Mouse (Mus musculus): ENCODE results near the gene Ndrg3.

Ndrg3 gene

GRCm38 (mm10) chr2:156991470-156992319 lies at the start of gene Ndrg3:
TSS of gene Ndrg3 (minus strand) at chr2:156992056.
- DNase-seq (ENCODE audit: low spot score): peak; percentile 97

GRCm38 (mm10) chr2:157041421-157041820 lies 49.6 kb upstream of the Ndrg3 start:
- DNase-seq (ENCODE audit: low spot score): no peak

- DNase-seq (ENCODE audit: low spot score): no peak
Measured at GRCm38 (mm10) chr2:157040649-157041046, 48.8 kb upstream of the Ndrg3 start.

- no peak for DNase-seq (ENCODE audit: low spot score)
Measured at GRCm38 (mm10) chr2:157039900-157040648, 48.2 kb upstream of the Ndrg3 start.

GRCm38 (mm10) chr2:157037303-157037702 lies 45.4 kb upstream of the Ndrg3 start:
- DNase-seq (ENCODE audit: low spot score): no peak

GRCm38 (mm10) chr2:157036400-157036799 lies 44.5 kb upstream of the Ndrg3 start:
- no peak for DNase-seq (ENCODE audit: low spot score)

GRCm38 (mm10) chr2:157035371-157035770 lies 43.5 kb upstream of the Ndrg3 start:
- DNase-seq (ENCODE audit: low spot score): no peak

- peak; percentile 76 for DNase-seq (ENCODE audit: low spot score)
Measured at GRCm38 (mm10) chr2:157030804-157031203, 38.9 kb upstream of the Ndrg3 start.

- no peak for DNase-seq (ENCODE audit: low spot score)
Measured at GRCm38 (mm10) chr2:157028261-157028660, 36.4 kb upstream of the Ndrg3 start.

GRCm38 (mm10) chr2:157027106-157028008 lies 35.5 kb upstream of the Ndrg3 start:
- peak; percentile 71 for DNase-seq (ENCODE audit: low spot score)

- no peak for DNase-seq (ENCODE audit: low spot score)
Measured at GRCm38 (mm10) chr2:157021156-157021555, 29.3 kb upstream of the Ndrg3 start.

- DNase-seq (ENCODE audit: low spot score): no peak
Measured at GRCm38 (mm10) chr2:157019228-157019627, 27.4 kb upstream of the Ndrg3 start.

- peak; percentile 91 for DNase-seq (ENCODE audit: low spot score)
Measured at GRCm38 (mm10) chr2:157016529-157017270, 24.8 kb upstream of the Ndrg3 start.

- DNase-seq (ENCODE audit: low spot score): no peak
Measured at GRCm38 (mm10) chr2:157012341-157012740, 20.5 kb upstream of the Ndrg3 start.

GRCm38 (mm10) chr2:157010634-157011310 lies 18.9 kb upstream of the Ndrg3 start:
- no peak for DNase-seq (ENCODE audit: low spot score)

- no peak for DNase-seq (ENCODE audit: low spot score)
Measured at GRCm38 (mm10) chr2:157010121-157010520, 18.3 kb upstream of the Ndrg3 start.

- no peak for DNase-seq (ENCODE audit: low spot score)
Measured at GRCm38 (mm10) chr2:157008509-157008908, 16.7 kb upstream of the Ndrg3 start.

- DNase-seq (ENCODE audit: low spot score): no peak
Measured at GRCm38 (mm10) chr2:157007234-157007596, 15.4 kb upstream of the Ndrg3 start.

- DNase-seq (ENCODE audit: low spot score): peak; percentile 91
Measured at GRCm38 (mm10) chr2:157006511-157007233, 14.8 kb upstream of the Ndrg3 start, which contains the start of gene Dsn1. TSS of gene Dsn1 (minus strand) at chr2:157007154.

- no peak for DNase-seq (ENCODE audit: low spot score)
Measured at GRCm38 (mm10) chr2:157002321-157002720, 10.5 kb upstream of the Ndrg3 start.

Data from MN1 (cell line).